In genomic region chr4:91219322-91219721, GRCm38 (mm10) we compare ENCODE assay signal across 24 mouse cellular contexts.
DNase-seq lines count a peak whose midpoint lies in the region; ATAC-seq and TF ChIP-seq lines count a peak whose summit lies in the region.
"Had no signal": no experiment of that assay in that cellular context is flagged by ENCODE, and none has a peak within 500 bp of the region (broad histone marks: within the 10 kb centered on the region; RNA-seq: fewer than 3 reads in every experiment).

No protein-coding gene starts in this region.

- peaks cover 26% of the 10 kb centered on the region for H3K36me3 ChIP-seq in forebrain, embryonic 14.5 days (ENCODE audit: control insufficient read depth, insufficient read depth, low read length)
- no peaks in the 10 kb centered on the region for H3K36me3 ChIP-seq in forebrain, postnatal 0 days (ENCODE audit: insufficient read depth)
- 0 out of 2 replicates have a peak, but pooled peaks cover 4% of the 10 kb centered on the region for H3K36me3 ChIP-seq in hindbrain, postnatal 0 days (ENCODE audit: insufficient read depth, low read length)
- H3K36me3 ChIP-seq in hindbrain, embryonic 13.5 days = peaks cover 54% of the 10 kb centered on the region
- peaks cover 5% of the 10 kb centered on the region; the same call in 1 of the 2 replicates for H3K36me3 ChIP-seq in midbrain, embryonic 16.5 days (ENCODE audit: control insufficient read depth, insufficient read depth, low read length)
- peaks cover 27% of the 10 kb centered on the region for H3K36me3 ChIP-seq in midbrain, embryonic 14.5 days (ENCODE audit: control insufficient read depth, insufficient read depth, low read length)
- H3K36me3 ChIP-seq: embryonic facial prominence, embryonic 13.5 days; G1E; intestine, embryonic 15.5 days had no signal

- WGBS in forebrain, embryonic 14.5 days = 51% methylated on average over 3 of the region's 3 CpGs
- WGBS in forebrain, postnatal 0 days = 50% methylated on average over 3 of the region's 3 CpGs
- WGBS in hindbrain, postnatal 0 days = 43% methylated on average over 3 of the region's 3 CpGs
- 69% methylated on average over 3 of the region's 3 CpGs for WGBS in hindbrain, embryonic 13.5 days
- WGBS in midbrain, embryonic 16.5 days = 79% methylated on average over 3 of the region's 3 CpGs
- WGBS in midbrain, embryonic 14.5 days = 81% methylated on average over 3 of the region's 3 CpGs

- H3K27me3 ChIP-seq in forebrain, embryonic 14.5 days (replicated peaks; ENCODE audit: control insufficient read depth, insufficient read depth, low read length) = no peaks in the 10 kb centered on the region
- H3K27me3 ChIP-seq in forebrain, postnatal 0 days (ENCODE audit: insufficient read depth, low read length) = no peaks in the 10 kb centered on the region
- H3K27me3 ChIP-seq in hindbrain, postnatal 0 days (ENCODE audit: insufficient read depth, low read length) = no peaks in the 10 kb centered on the region
- H3K27me3 ChIP-seq in hindbrain, embryonic 13.5 days = no peaks in the 10 kb centered on the region
- no peaks in the 10 kb centered on the region for H3K27me3 ChIP-seq in midbrain, embryonic 16.5 days (ENCODE audit: control insufficient read depth, insufficient read depth, low read depth, low read length)
- no peaks in the 10 kb centered on the region for H3K27me3 ChIP-seq in midbrain, embryonic 14.5 days (ENCODE audit: control insufficient read depth, insufficient read depth, low read length)
- H3K27me3 ChIP-seq: CH12.LX; embryonic facial prominence, embryonic 13.5 days; forebrain, embryonic 13.5 days; hindbrain, embryonic 15.5 days; intestine, embryonic 15.5 days; Patski had no signal

- H3K4me2 ChIP-seq in forebrain, embryonic 14.5 days (ENCODE audit: low read length) = no peak overlapping the region
- no peak overlapping the region for H3K4me2 ChIP-seq in forebrain, postnatal 0 days (ENCODE audit: low read depth)
- no peak overlapping the region for H3K4me2 ChIP-seq in hindbrain, postnatal 0 days (ENCODE audit: low read depth, low read length)
- no peak overlapping the region for H3K4me2 ChIP-seq in hindbrain, embryonic 13.5 days
- H3K4me2 ChIP-seq in midbrain, embryonic 16.5 days (ENCODE audit: low read length) = no peak overlapping the region
- H3K4me2 ChIP-seq in midbrain, embryonic 14.5 days (ENCODE audit: low read length) = no peak overlapping the region
- H3K4me2 ChIP-seq: embryonic facial prominence, embryonic 13.5 days; forebrain, embryonic 13.5 days; heart, embryonic 11.5 days; hindbrain, embryonic 15.5 days; intestine, embryonic 15.5 days had no signal

- H3K4me1 ChIP-seq in forebrain, embryonic 14.5 days (ENCODE audit: control insufficient read depth, insufficient read depth, low read length) = 0 out of 2 replicates have a peak, but pooled peaks cover 3% of the 10 kb centered on the region
- H3K4me1 ChIP-seq in forebrain, postnatal 0 days (ENCODE audit: insufficient read depth) = no peaks in the 10 kb centered on the region
- H3K4me1 ChIP-seq in hindbrain, postnatal 0 days (ENCODE audit: insufficient read depth, low read length) = no peaks in the 10 kb centered on the region
- no peaks in the 10 kb centered on the region for H3K4me1 ChIP-seq in hindbrain, embryonic 13.5 days (replicated peaks)
- no peaks in the 10 kb centered on the region for H3K4me1 ChIP-seq in midbrain, embryonic 16.5 days (ENCODE audit: control insufficient read depth, insufficient read depth, low read length)
- H3K4me1 ChIP-seq in midbrain, embryonic 14.5 days (ENCODE audit: control insufficient read depth, insufficient read depth, low read length) = no peaks in the 10 kb centered on the region
- H3K4me1 ChIP-seq: embryonic facial prominence, embryonic 13.5 days; forebrain, embryonic 10.5 days; forebrain, embryonic 13.5 days; hindbrain, embryonic 15.5 days; intestine, embryonic 15.5 days had no signal

- H3K9ac ChIP-seq in forebrain, embryonic 14.5 days (ENCODE audit: low read length) = no peak overlapping the region
- no peak overlapping the region for H3K9ac ChIP-seq in forebrain, postnatal 0 days
- H3K9ac ChIP-seq in hindbrain, postnatal 0 days (replicated peaks; ENCODE audit: low read length) = no peak overlapping the region
- no peak overlapping the region for H3K9ac ChIP-seq in hindbrain, embryonic 13.5 days
- H3K9ac ChIP-seq in midbrain, embryonic 16.5 days (ENCODE audit: low read depth, low read length) = no peak overlapping the region
- no peak overlapping the region for H3K9ac ChIP-seq in midbrain, embryonic 14.5 days (replicated peaks; ENCODE audit: low read length)
- H3K9ac ChIP-seq: embryonic facial prominence, embryonic 13.5 days; forebrain, embryonic 13.5 days; hindbrain, embryonic 15.5 days; intestine, embryonic 15.5 days had no signal

- peak; percentile 25 for DNase-seq in forebrain, embryonic 14.5 days (ENCODE audit: low spot score)
- no peak for DNase-seq in forebrain, postnatal 0 days
- DNase-seq in hindbrain, postnatal 0 days (ENCODE audit: low spot score) = peak; percentile 46
- no peak for DNase-seq in midbrain, embryonic 14.5 days
- no peak for DNase-seq in thymus, postnatal 4 days
- DNase-seq: adrenal gland, postnatal 10 days; adrenal gland, postnatal 36 days; B cell, adult 2 months; cerebellum, adult 11 months; cerebellum, adult 2 months; cerebellum, adult 9-11 months; cerebellum, postnatal 25 days; gastrocnemius, postnatal 25 days had no signal

- no peak overlapping the region for H3K4me3 ChIP-seq in forebrain, embryonic 14.5 days (ENCODE audit: low read depth, low read length)
- no peak overlapping the region for H3K4me3 ChIP-seq in forebrain, postnatal 0 days (ENCODE audit: low read depth, low read length)
- H3K4me3 ChIP-seq in hindbrain, postnatal 0 days (ENCODE audit: low read length) = no peak overlapping the region
- no peak overlapping the region for H3K4me3 ChIP-seq in hindbrain, embryonic 13.5 days
- H3K4me3 ChIP-seq in midbrain, embryonic 16.5 days (ENCODE audit: low read depth, low read length) = no peak overlapping the region
- no peak overlapping the region for H3K4me3 ChIP-seq in midbrain, embryonic 14.5 days (replicated peaks; ENCODE audit: low read depth, low read length)
- H3K4me3 ChIP-seq: embryonic facial prominence, embryonic 13.5 days; forebrain, embryonic 10.5 days; forebrain, embryonic 13.5 days; hindbrain, embryonic 15.5 days; intestine, embryonic 15.5 days had no signal

- no peak for TF ChIP-seq CTCF in forebrain, postnatal 0 days (IDR thresholded peaks at IDR 0.05; ENCODE audit: low read depth)
- TF ChIP-seq CTCF in hindbrain, postnatal 0 days (IDR thresholded peaks at IDR 0.05; ENCODE audit: low read depth) = no peak

- ATAC-seq in forebrain, embryonic 14.5 days = 0 out of 2 replicates have a peak, but pooled peaks have one; percentile 6
- ATAC-seq in forebrain, postnatal 0 days = no peak
- no peak for ATAC-seq in hindbrain, postnatal 0 days
- no peak for ATAC-seq in hindbrain, embryonic 13.5 days (ENCODE audit: low FRiP score)
- ATAC-seq in midbrain, embryonic 16.5 days = peak; percentile 46; the same call in 1 of the 2 replicates
- ATAC-seq in midbrain, embryonic 14.5 days (ENCODE audit: low FRiP score, low TSS enrichment) = no peak
- ATAC-seq: forebrain, embryonic 13.5 days; intestine, embryonic 15.5 days; Patski had no signal

- H3K27ac ChIP-seq in forebrain, embryonic 14.5 days (ENCODE audit: low read depth, low read length) = no peak overlapping the region
- no peak overlapping the region for H3K27ac ChIP-seq in forebrain, postnatal 0 days (ENCODE audit: low read depth, low read length)
- no peak overlapping the region for H3K27ac ChIP-seq in hindbrain, postnatal 0 days
- no peak overlapping the region for H3K27ac ChIP-seq in hindbrain, embryonic 13.5 days
- H3K27ac ChIP-seq in midbrain, embryonic 16.5 days (ENCODE audit: low read length) = no peak overlapping the region
- no peak overlapping the region for H3K27ac ChIP-seq in midbrain, embryonic 14.5 days (replicated peaks; ENCODE audit: low read depth, low read length)
- H3K27ac ChIP-seq: embryonic facial prominence, embryonic 13.5 days; forebrain, embryonic 10.5 days; forebrain, embryonic 13.5 days; hindbrain, embryonic 15.5 days; intestine, embryonic 15.5 days had no signal

- no peaks in the 10 kb centered on the region for H3K9me3 ChIP-seq in forebrain, embryonic 14.5 days (replicated peaks; ENCODE audit: control insufficient read depth, low read length)
- no peaks in the 10 kb centered on the region for H3K9me3 ChIP-seq in forebrain, postnatal 0 days (ENCODE audit: low read length)
- H3K9me3 ChIP-seq in hindbrain, postnatal 0 days (ENCODE audit: low read length) = no peaks in the 10 kb centered on the region
- H3K9me3 ChIP-seq in hindbrain, embryonic 13.5 days = no peaks in the 10 kb centered on the region
- H3K9me3 ChIP-seq in midbrain, embryonic 16.5 days (replicated peaks; ENCODE audit: control insufficient read depth, low read length, poor library complexity, severe bottlenecking) = no peaks in the 10 kb centered on the region
- H3K9me3 ChIP-seq in midbrain, embryonic 14.5 days (ENCODE audit: control insufficient read depth, low read length) = no peaks in the 10 kb centered on the region
- H3K9me3 ChIP-seq: embryonic facial prominence, embryonic 13.5 days; forebrain, embryonic 10.5 days; forebrain, embryonic 13.5 days; G1E; hindbrain, embryonic 15.5 days; intestine, embryonic 15.5 days had no signal

Comparison
In these comparisons a context has a peak if more than half of its experiments do, and no peak if none do; other contexts are left out.
1. ATAC-seq: peak in forebrain, embryonic 14.5 days (single experiment) and midbrain, embryonic 16.5 days (single experiment); none in forebrain, postnatal 0 days (single experiment), hindbrain, postnatal 0 days (single experiment), hindbrain, embryonic 13.5 days (single experiment) and midbrain, embryonic 14.5 days (single experiment).
2. DNase-seq: peak in forebrain, embryonic 14.5 days (single experiment) and hindbrain, postnatal 0 days (single experiment); none in forebrain, postnatal 0 days (single experiment), midbrain, embryonic 14.5 days (single experiment) and thymus, postnatal 4 days (single experiment).